Mouse (Mus musculus) heart, embryonic 15.5 days (tissue): ENCODE data around the gene L2hgdh. TPM values are rescaled to one million over a fixed set of nuclear protein-coding genes. Genes with fewer than 3 reads are reported as not detected.
"Not testable (repeated sequence)": the region's sequence is repeated elsewhere in the genome, so short reads cannot be mapped to it uniquely, and the experiment has no call there.

ENCODE experiments used
- ATAC-seq: fragments of 200-750 bp; cut with Nextera tagmentation; replicated peaks from 2 replicates; pipeline ENCODE4 v1.8.0; 2017; ENCODE audit warnings: low read depth, moderate TSS enrichment; ENCODE audit not compliant: insufficient number of reproducible peaks, insufficient read depth, low FRiP score
- H3K27ac ChIP-seq: fragments of 300-500 bp; sonication (generic); 2 replicates; pipeline ENCODE4 v1.5.1; 2015; ENCODE audit warnings: mild to moderate bottlenecking, inconsistent platforms
- H3K27me3 ChIP-seq: fragments of 300-500 bp; sonication (generic); 2 replicates; pipeline ENCODE4 v1.6.1; 2015; ENCODE audit warnings: inconsistent platforms
- H3K36me3 ChIP-seq: fragments of 300-500 bp; sonication (generic); 2 replicates; pipeline ENCODE4 v1.6.1; 2015; ENCODE audit warnings: mild to moderate bottlenecking, inconsistent platforms
- H3K4me1 ChIP-seq: fragments of 300-500 bp; sonication (generic); replicated peaks from 2 replicates; pipeline ENCODE4 v1.6.1; 2015; ENCODE audit warnings: inconsistent platforms
- H3K4me2 ChIP-seq: fragments of 300-500 bp; sonication (generic); 2 replicates; pipeline ENCODE4 v1.6.1; 2015; ENCODE audit warnings: inconsistent platforms, mild to moderate bottlenecking, moderate library complexity
- H3K4me3 ChIP-seq: fragments of 300-500 bp; sonication (generic); 2 replicates; pipeline ENCODE4 v1.5.1; 2015; ENCODE audit warnings: mild to moderate bottlenecking, inconsistent platforms
- H3K9ac ChIP-seq: fragments of 300-500 bp; sonication (generic); 2 replicates; pipeline ENCODE4 v1.6.1; 2015; ENCODE audit warnings: mild to moderate bottlenecking, inconsistent platforms
- H3K9me3 ChIP-seq: fragments of 300-500 bp; sonication (generic); replicated peaks from 2 replicates; pipeline ENCODE4 v1.6.1; 2016; ENCODE audit warnings: inconsistent platforms
- WGBS: fragments of 180-500 bp; shearing (Covaris S2); methylation state at CpG from one replicate; pipeline ENCODE4 v1.1.7; 2015; ENCODE audit warnings: mixed read lengths; 5-methylcytosine and 5-hydroxymethylcytosine counted together
- microRNA counts: library from miRNA; unstranded; fragments of <30 nt; microRNA quantifications from one replicate; lab custom pipeline; 2016
- microRNA-seq: library from miRNA; unstranded; fragments of <30 nt; microRNA quantifications from one replicate; pipeline ENCODE4, GENCODE M21; 2016
- polyA plus RNA-seq: library from polyadenylated mRNA; unstranded; fragments of >200 nt; fragmentation: Nextera tagmentation; extraction: Ambion mirVana; gene quantifications from 2 replicates; pipeline ENCODE4 v1.2.1, GENCODE M21; 2015

The L2hgdh gene
- polyA plus RNA-seq, 1 experiment from 2014 or later: 15.4 TPM

GRCm38 (mm10) chr12:69653973-69654372, 70.7 kb downstream of the L2hgdh start:
- H3K27me3 ChIP-seq, H3K9ac ChIP-seq, H3K9me3 ChIP-seq, H3K27ac ChIP-seq, H3K4me1 ChIP-seq, H3K4me2 ChIP-seq, H3K4me3 ChIP-seq: not testable (repeated sequence)
- ATAC-seq: peak; percentile 74; the same call in 1 of the 2 replicates
- peaks cover 19% of the 10 kb centered on the region for H3K36me3 ChIP-seq

- 90% methylated on average over 8 of the region's 8 CpGs for WGBS
- ATAC-seq: no peak
- Histone ChIP-seq H3K36me3 (peaks cover 23% of the 10 kb centered on the region), H3K4me1 (peaks cover 15% of the 10 kb centered on the region), H3K9me3 (no peaks in the 10 kb centered on the region), H3K27ac (no peak overlapping the region), H3K4me2 (no peak overlapping the region), H3K4me3 (no peak overlapping the region), H3K27me3 (no peaks in the 10 kb centered on the region), H3K9ac (no peak overlapping the region)
Observed at GRCm38 (mm10) chr12:69649511-69649910, 75.2 kb downstream of the L2hgdh start.

GRCm38 (mm10) chr12:69645821-69646616, 78.7 kb downstream of the L2hgdh start:
- Histone ChIP-seq H3K27me3 (no peaks in the 10 kb centered on the region), H3K27ac (peak overlapping the region; percentile 38), H3K4me2 (no peak overlapping the region), H3K36me3 (peaks cover 7% of the 10 kb centered on the region; the same call in 1 of the 2 replicates), H3K9me3 (no peaks in the 10 kb centered on the region), H3K4me1 (peaks cover 19% of the 10 kb centered on the region), H3K4me3 (no peak overlapping the region), H3K9ac (no peak overlapping the region)
- no peak for ATAC-seq
- 71% methylated on average over 8 of the region's 8 CpGs for WGBS

- 45% methylated on average over 3 of the region's 3 CpGs for WGBS
- ATAC-seq: no peak
Observed at GRCm38 (mm10) chr12:69644877-69645276, 79.8 kb downstream of the L2hgdh start.

GRCm38 (mm10) chr12:69642877-69643276, 81.8 kb downstream of the L2hgdh start:
- H3K4me1 ChIP-seq: peaks cover 19% of the 10 kb centered on the region
- H3K9ac ChIP-seq: no peak overlapping the region

More at GRCm38 (mm10) chr12:69644877-69645276, 79.8 kb downstream of the L2hgdh start:
- H3K4me3 ChIP-seq: no peak overlapping the region
- H3K4me2 ChIP-seq: no peak overlapping the region
- peaks cover 19% of the 10 kb centered on the region for H3K4me1 ChIP-seq
- no peaks in the 10 kb centered on the region for H3K9me3 ChIP-seq
- no peak overlapping the region for H3K9ac ChIP-seq
- H3K27ac ChIP-seq: peak overlapping the region; percentile 48
- H3K27me3 ChIP-seq: no peaks in the 10 kb centered on the region
- peaks cover 13% of the 10 kb centered on the region; the same call in 1 of the 2 replicates for H3K36me3 ChIP-seq

More at GRCm38 (mm10) chr12:69642877-69643276, 81.8 kb downstream of the L2hgdh start:
- no peak for ATAC-seq
- no peak overlapping the region for H3K4me3 ChIP-seq
- no peak overlapping the region for H3K27ac ChIP-seq
- peaks cover 21% of the 10 kb centered on the region for H3K36me3 ChIP-seq
- no peaks in the 10 kb centered on the region for H3K9me3 ChIP-seq
- no peaks in the 10 kb centered on the region for H3K27me3 ChIP-seq
- H3K4me2 ChIP-seq: no peak overlapping the region
- 92% methylated on average over 5 of the region's 5 CpGs for WGBS

MicroRNAs within 50 kb of the gene (microRNA counts, 519-probe panel; counts per million panel counts)
- not detected for microRNA mmu-miR-681 (lab: Ali Mortazavi, UCI)

Small RNA genes lying within 50 kb of the gene (microRNA-seq; reads per million reads assigned to microRNA genes)
- not detected for gene Mir681

Other genes starting within 250 kb of the L2hgdh start
- 15.3 and 15.9 TPM in 2 replicates for gene Vcpkmt, start 141.8 kb downstream of the L2hgdh start, polyA plus RNA-seq
- gene Sos2, start 43.0 kb downstream of the L2hgdh start, polyA plus RNA-seq: 6.7 and 7.4 TPM in 2 replicates
- gene Atp5s, start 77 bp upstream of the L2hgdh start, polyA plus RNA-seq: 27.9 and 28.8 TPM in 2 replicates
- gene Cdkl1, start 66.4 kb upstream of the L2hgdh start, polyA plus RNA-seq: 4.6 and 7.1 TPM in 2 replicates
- 6.6 and 7.1 TPM in 2 replicates for gene Atl1, start 167.7 kb upstream of the L2hgdh start, polyA plus RNA-seq
- gene Map4k5, start 168.3 kb upstream of the L2hgdh start, polyA plus RNA-seq: 27.7 and 29.2 TPM in 2 replicates